ENCODE assay signal across 23 mouse cellular contexts in the genomic region with DNA sequence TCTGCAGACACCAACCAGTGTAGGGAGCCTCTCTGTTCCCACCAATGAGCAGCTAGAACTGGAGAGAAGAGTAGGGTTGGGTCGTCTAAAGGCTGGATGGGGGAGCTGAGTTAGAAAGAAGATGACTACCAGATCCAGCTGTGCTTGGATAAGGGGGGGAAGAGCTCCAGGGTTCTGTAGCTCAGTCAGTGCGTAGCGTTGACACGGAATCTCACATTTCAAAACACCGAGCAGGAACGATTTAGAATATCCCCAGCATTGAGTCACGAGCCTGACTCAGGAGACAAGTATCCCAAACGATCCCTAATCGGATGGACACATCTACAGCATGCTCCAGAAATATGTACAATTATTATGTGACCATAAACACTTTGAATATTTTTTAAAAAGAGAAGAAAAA.
DNase-seq lines count a peak whose midpoint lies in the region; ATAC-seq and TF ChIP-seq lines count a peak whose summit lies in the region.
"Had no signal": no experiment of that assay in that cellular context is flagged by ENCODE, and none has a peak within 500 bp of the region (broad histone marks: within the 10 kb centered on the region; RNA-seq: fewer than 3 reads in every experiment).

No protein-coding gene starts in this region.

- no peak overlapping the region for H3K27ac ChIP-seq in gastrocnemius, adult 2 months
- H3K27ac ChIP-seq in forebrain, embryonic 11.5 days (ENCODE audit: low read depth, low read length): no peak overlapping the region
- H3K27ac ChIP-seq: forebrain, embryonic 10.5 days; heart, embryonic 10.5 days; heart, embryonic 15.5 days; hindbrain, embryonic 12.5 days; limb, embryonic 12.5 days; liver, embryonic 15.5 days; lung, embryonic 15.5 days; midbrain, embryonic 12.5 days had no signal

- H3K4me3 ChIP-seq in gastrocnemius, adult 2 months: peak overlapping the region; percentile 52
- no peak overlapping the region for H3K4me3 ChIP-seq in forebrain, embryonic 11.5 days (ENCODE audit: low read depth, low read length)
- H3K4me3 ChIP-seq: forebrain, embryonic 10.5 days; heart, embryonic 10.5 days; heart, embryonic 15.5 days; hindbrain, embryonic 12.5 days; limb, embryonic 12.5 days; liver, embryonic 15.5 days; lung, embryonic 15.5 days; midbrain, embryonic 12.5 days had no signal

- no peak for TF ChIP-seq CTCF in gastrocnemius, adult 2 months (IDR thresholded peaks at IDR 0.05)

- no peaks in the 10 kb centered on the region for H3K36me3 ChIP-seq in forebrain, embryonic 11.5 days (ENCODE audit: control insufficient read depth, insufficient read depth, low read length)
- H3K36me3 ChIP-seq: hindbrain, embryonic 12.5 days; liver, embryonic 15.5 days; lung, embryonic 15.5 days had no signal

- H3K9ac ChIP-seq in forebrain, embryonic 11.5 days (ENCODE audit: low read length): no peak overlapping the region
- H3K9ac ChIP-seq: heart, embryonic 15.5 days; hindbrain, embryonic 12.5 days; limb, embryonic 12.5 days; liver, embryonic 15.5 days; lung, embryonic 15.5 days; midbrain, embryonic 12.5 days had no signal

- WGBS in forebrain, embryonic 11.5 days: 77% methylated on average over 9 of the region's 9 CpGs

- intact Hi-C loops in gastrocnemius, adult 2 months (cut with DNase I): no loop called here
- intact Hi-C loops in left cerebral cortex, postnatal 14 days (cut with DNase I): no loop called here

- no peaks in the 10 kb centered on the region for H3K9me3 ChIP-seq in forebrain, embryonic 11.5 days (ENCODE audit: control insufficient read depth, low read length)
- H3K9me3 ChIP-seq: forebrain, embryonic 10.5 days; heart, embryonic 10.5 days; heart, embryonic 15.5 days; hindbrain, embryonic 12.5 days; limb, embryonic 12.5 days; liver, embryonic 15.5 days; lung, embryonic 15.5 days; midbrain, embryonic 12.5 days had no signal

- ATAC-seq in forebrain, embryonic 11.5 days (replicated peaks; ENCODE audit: low FRiP score): no peak

- no peak for DNase-seq in gastrocnemius, adult 2 months
- DNase-seq in gastrocnemius, postnatal 25 days: no peak
- DNase-seq in 3134 (ENCODE audit: extremely low read depth, insufficient read length, low spot score): peak; percentile 45
- DNase-seq in NIH3T3 (ENCODE audit: low read depth): peak; percentile 92
- DNase-seq in fibroblast of lung, adult 2 months (ENCODE audit: low read depth): peak; percentile 47
- no peak for DNase-seq in forebrain, embryonic 11.5 days (ENCODE audit: low spot score)
- no peak for DNase-seq in left cerebral cortex, postnatal 14 days (ENCODE audit: low spot score in 2 of 2)
- DNase-seq: adrenal gland, adult 8-10 months; cerebellum, adult 11-12 months; cerebellum, adult 9-11 months; kidney, adult 8-10 months; kidney, postnatal 14 days; right cerebral cortex, postnatal 25 days; spleen, adult 18-20 months; thymus, postnatal 14 days had no signal

- no peaks in the 10 kb centered on the region for H3K27me3 ChIP-seq in forebrain, embryonic 11.5 days (ENCODE audit: control insufficient read depth, insufficient read depth, low read length)
- H3K27me3 ChIP-seq: heart, embryonic 15.5 days; hindbrain, embryonic 12.5 days; limb, embryonic 12.5 days; liver, embryonic 15.5 days; lung, embryonic 15.5 days; midbrain, embryonic 12.5 days had no signal

- no peak overlapping the region for H3K4me2 ChIP-seq in forebrain, embryonic 11.5 days (ENCODE audit: low read depth, low read length, severe bottlenecking)
- H3K4me2 ChIP-seq: heart, embryonic 15.5 days; hindbrain, embryonic 12.5 days; limb, embryonic 12.5 days; liver, embryonic 15.5 days; lung, embryonic 15.5 days; midbrain, embryonic 12.5 days had no signal

- no peaks in the 10 kb centered on the region for H3K4me1 ChIP-seq in forebrain, embryonic 11.5 days (replicated peaks; ENCODE audit: control insufficient read depth, insufficient read depth, low read length)
- H3K4me1 ChIP-seq: heart, embryonic 10.5 days; heart, embryonic 15.5 days; liver, embryonic 15.5 days; lung, embryonic 15.5 days; midbrain, embryonic 12.5 days had no signal

Comparison
In these comparisons a context has a peak if more than half of its experiments do, and no peak if none do; other contexts are left out.
1. DNase-seq: peak in 3134 (single experiment), NIH3T3 (single experiment) and fibroblast of lung, adult 2 months (single experiment); none in gastrocnemius, adult 2 months (single experiment), gastrocnemius, postnatal 25 days (single experiment), forebrain, embryonic 11.5 days (single experiment) and left cerebral cortex, postnatal 14 days (0 of 2).